Mouse (Mus musculus) brain, embryonic 14.5 days (tissue): ENCODE results near the gene Plekha6. TPM values are rescaled to one million over a fixed set of nuclear protein-coding genes. Genes with fewer than 3 reads are reported as not detected.

Experiments
- DNase-seq: peaks from one replicate; pipeline ENCODE4 v3.0.0-alpha.2; 2011; ENCODE audit warnings: low read depth
- CTCF ChIP-seq: fragments of 200-500 bp; IDR thresholded peaks from 2 replicates; pipeline ENCODE4 v1.5.1; 2012; ENCODE audit warnings: inconsistent platforms, mild to moderate bottlenecking, moderate library complexity, borderline replicate concordance; ENCODE audit not compliant: insufficient read depth, insufficient read length; ENCODE audit errors: extremely low read depth
- POLR2A ChIP-seq: fragments of 200-500 bp; IDR thresholded peaks from 2 replicates; pipeline ENCODE4 v1.6.1; 2012; ENCODE audit warnings: mild to moderate bottlenecking, inconsistent platforms, borderline replicate concordance; ENCODE audit not compliant: poor library complexity, insufficient read depth, insufficient read length, severe bottlenecking; ENCODE audit errors: extremely low read depth
- polyA plus RNA-seq: library from polyadenylated mRNA; depleted of rRNA; stranded (reverse); fragments of >200 nt; gene quantifications from 2 replicates; pipeline ENCODE4 v1.2.3, GENCODE M21; 2012; rRNA removed

The Plekha6 gene
- 51.4 and 78.3 TPM in 2 replicates for polyA plus RNA-seq

- TF ChIP-seq CTCF = no peak
- TF ChIP-seq POLR2A = no peak
- peak; percentile 50 for DNase-seq
Measured at GRCm38 (mm10) chr1:133163820-133164431, at the start of gene Plekha6. Gene Plekha6, plus strand, starts transcription at chr1:133164210.

- no peak for TF ChIP-seq POLR2A
- no peak for TF ChIP-seq CTCF
- no peak for DNase-seq
Measured at GRCm38 (mm10) chr1:133116108-133116507, 47.9 kb upstream of the Plekha6 start.

GRCm38 (mm10) chr1:133118127-133118526 is 45.9 kb upstream of the Plekha6 start:
- TF ChIP-seq POLR2A = no peak
- no peak for TF ChIP-seq CTCF
- DNase-seq = no peak

- TF ChIP-seq POLR2A = no peak
- TF ChIP-seq CTCF = no peak
- DNase-seq = no peak
Measured at GRCm38 (mm10) chr1:133118844-133119243, 45.2 kb upstream of the Plekha6 start.

- TF ChIP-seq POLR2A (no peak), CTCF (no peak)
- DNase-seq = no peak
Measured at GRCm38 (mm10) chr1:133119931-133120712, 43.9 kb upstream of the Plekha6 start.

GRCm38 (mm10) chr1:133121246-133121645 is 42.8 kb upstream of the Plekha6 start:
- TF ChIP-seq CTCF = no peak
- TF ChIP-seq POLR2A = no peak
- no peak for DNase-seq

GRCm38 (mm10) chr1:133124137-133124536 is 39.9 kb upstream of the Plekha6 start:
- TF ChIP-seq POLR2A (no peak), CTCF (no peak)
- no peak for DNase-seq

- no peak for DNase-seq
- TF ChIP-seq POLR2A (no peak), CTCF (no peak)
Measured at GRCm38 (mm10) chr1:133125640-133126364, 38.2 kb upstream of the Plekha6 start.

GRCm38 (mm10) chr1:133126365-133126740 is 37.7 kb upstream of the Plekha6 start:
- DNase-seq = peak; percentile 10
- TF ChIP-seq POLR2A = no peak
- no peak for TF ChIP-seq CTCF

GRCm38 (mm10) chr1:133127328-133127727 is 36.7 kb upstream of the Plekha6 start:
- TF ChIP-seq CTCF (no peak), POLR2A (no peak)
- no peak for DNase-seq
